Mouse (Mus musculus) gastrocnemius, postnatal 10 days (tissue): Measurements from ENCODE around the gene Lrba. TPM values are rescaled to one million over a fixed set of nuclear protein-coding genes. Genes with fewer than 3 reads are reported as not detected.
A peak's percentile ranks its signal among the peaks of the same experiment; 100 is the strongest.

Experiments
- DNase-seq: peaks from one replicate; pipeline ENCODE4 v3.0.0; 2021; ENCODE audit warnings: mixed read lengths
- total RNA-seq, 2 experiments: library from RNA; stranded (reverse); gene quantifications; 2 replicates each; pipeline ENCODE4 v1.2.3; 2021

Gene Lrba
- total RNA-seq, 2 experiments from 2014 or later = 22.7 to 24.1 TPM

DNA sequence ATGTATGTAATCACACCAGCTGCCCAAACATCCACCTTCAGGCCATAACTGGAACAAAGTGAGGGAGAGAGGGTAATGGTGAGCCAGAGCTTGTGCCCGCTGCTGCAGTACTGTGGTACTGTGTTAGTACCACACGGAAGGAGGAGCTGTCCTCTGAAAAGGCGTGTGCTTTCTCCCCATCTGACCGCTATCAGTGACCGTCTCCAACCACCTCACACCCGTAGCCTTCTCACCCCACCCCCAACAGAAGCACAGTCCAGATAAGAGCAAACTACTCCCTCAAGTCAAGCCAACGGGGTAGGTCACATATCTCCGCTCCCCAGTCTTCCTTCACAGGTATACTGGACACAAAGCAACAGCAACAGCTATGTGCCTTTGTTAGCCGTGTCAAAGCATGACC lies 574.6 kb downstream of the Lrba start:
- DNase-seq = no peak

DNA sequence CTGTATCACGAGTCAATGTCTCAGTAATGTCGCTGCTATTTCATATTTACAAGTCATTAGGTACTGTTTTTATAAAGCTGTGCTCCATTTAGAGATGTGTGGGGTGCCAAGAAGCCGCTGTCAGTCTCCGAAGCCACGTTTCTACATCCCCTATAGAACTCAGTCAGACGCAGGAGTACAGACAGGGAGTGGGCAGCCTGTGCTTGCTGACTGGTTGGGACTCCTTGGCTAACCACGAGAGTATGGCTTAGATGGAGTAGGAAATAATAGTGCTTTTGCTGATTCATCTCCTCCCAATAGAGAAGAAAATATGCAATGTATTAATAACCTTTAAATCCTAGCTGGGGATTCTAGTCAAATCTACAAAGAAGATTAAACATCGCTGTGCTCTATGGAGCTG lies 576.4 kb downstream of the Lrba start:
- DNase-seq = no peak

DNA sequence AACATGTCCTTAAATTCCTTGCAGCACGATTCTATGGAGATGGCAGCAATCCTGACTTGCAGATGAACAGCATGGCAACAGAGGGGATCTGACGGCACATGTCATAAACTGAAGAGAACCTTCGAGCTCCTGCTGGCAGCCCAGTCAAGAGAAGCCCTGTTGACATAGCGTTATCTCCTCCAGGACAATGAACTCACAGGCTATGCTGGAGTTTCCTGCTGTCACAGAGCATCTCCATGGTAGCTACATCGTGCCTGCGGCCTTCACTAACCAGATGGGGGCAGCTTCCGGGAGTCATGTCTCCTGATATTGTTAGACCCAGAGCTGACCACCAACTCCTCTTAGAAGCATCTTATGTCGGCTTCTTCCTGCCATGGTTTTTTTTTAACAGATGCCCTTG lies 578.3 kb downstream of the Lrba start:
- no peak for DNase-seq

DNA sequence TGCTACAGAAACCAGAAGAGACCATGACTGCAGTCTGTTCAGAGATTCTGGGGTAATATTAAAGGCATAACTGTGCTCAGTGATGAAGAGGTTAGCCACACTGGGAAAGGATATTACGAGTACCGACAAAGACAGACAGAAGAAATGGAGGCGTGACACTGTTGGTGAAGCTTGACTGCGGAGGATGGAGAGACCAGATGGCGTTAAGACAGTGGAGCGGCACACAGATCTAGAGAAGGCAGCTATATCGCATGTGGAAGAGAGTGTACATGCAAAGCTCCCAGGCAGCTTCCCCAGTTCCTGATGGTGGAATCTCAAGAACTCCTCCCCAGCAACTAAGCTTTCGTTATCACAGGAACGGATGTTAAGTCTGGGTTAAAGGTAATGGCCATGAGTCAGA lies 579.8 kb downstream of the Lrba start:
- DNase-seq = no peak

DNA sequence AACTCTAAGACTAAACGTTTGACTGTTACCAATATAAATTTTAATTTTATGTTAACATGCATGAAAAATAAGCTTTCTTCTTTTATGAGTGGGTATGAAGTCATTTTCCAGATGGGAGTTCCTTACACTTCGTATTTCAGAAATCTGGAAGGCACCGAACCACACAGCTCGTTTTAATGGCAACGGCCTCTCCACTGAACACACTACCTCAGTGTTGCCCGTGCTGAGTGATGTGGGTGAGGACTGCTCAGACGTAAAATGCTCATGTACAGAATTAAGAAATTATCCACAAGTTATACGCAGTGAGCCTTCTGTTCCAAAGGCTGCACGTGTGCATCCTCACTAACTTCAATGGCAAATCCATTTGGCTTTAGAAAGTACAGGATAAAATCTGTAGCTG lies 582.4 kb downstream of the Lrba start:
- no peak for DNase-seq

DNA sequence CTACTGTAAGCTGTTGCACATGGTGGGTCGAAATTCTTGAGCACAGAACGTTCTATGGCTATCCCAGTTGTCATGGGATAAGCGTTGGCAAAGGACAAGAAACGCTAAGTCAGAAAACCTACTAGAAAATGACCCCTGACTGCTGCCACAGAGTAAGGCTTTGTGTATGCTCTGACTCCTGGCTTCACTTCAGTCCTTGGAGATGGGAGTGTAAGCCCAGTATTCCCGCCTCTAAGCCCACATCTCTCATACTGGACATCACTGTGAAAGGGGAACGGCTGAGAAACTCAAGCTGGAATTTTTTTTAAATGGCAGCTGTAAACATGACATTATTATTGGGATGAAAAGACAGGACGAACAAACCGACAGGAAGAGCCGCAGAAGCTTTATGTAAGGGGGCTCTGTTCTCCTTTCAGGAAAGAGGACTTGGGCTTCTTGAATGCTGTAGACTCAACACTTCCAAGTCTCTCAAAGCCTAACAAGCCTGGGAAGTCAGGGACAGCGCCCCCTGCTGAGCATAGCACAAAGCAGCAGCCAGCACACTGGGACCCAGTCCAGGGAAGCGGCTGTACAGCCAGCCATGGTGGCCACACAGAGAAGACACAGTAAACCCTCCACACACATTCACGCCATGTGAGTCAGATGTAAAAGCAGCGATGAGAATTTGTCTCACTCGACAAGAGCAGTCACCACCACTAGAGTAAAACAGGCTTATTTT lies 583.4 kb downstream of the Lrba start:
- peak; percentile 48 for DNase-seq

DNA sequence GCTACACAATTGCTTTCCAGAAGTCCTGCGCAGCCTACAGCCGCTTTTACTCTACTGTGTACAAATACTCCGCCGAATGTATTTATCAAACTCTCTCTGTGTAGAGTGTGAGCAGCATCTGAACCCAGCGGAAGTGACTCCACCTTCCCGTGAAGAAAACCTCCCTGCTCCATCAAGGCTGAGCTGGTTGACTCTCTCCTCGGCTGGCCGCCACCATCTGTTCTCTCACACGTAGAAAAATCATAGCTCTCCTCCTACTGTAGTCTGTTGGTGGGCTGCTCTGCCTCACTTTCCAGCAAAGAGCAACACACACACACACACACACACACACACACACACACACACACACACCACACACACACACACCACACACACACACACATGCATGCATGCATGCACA lies 584.7 kb downstream of the Lrba start:
- no peak for DNase-seq

DNA sequence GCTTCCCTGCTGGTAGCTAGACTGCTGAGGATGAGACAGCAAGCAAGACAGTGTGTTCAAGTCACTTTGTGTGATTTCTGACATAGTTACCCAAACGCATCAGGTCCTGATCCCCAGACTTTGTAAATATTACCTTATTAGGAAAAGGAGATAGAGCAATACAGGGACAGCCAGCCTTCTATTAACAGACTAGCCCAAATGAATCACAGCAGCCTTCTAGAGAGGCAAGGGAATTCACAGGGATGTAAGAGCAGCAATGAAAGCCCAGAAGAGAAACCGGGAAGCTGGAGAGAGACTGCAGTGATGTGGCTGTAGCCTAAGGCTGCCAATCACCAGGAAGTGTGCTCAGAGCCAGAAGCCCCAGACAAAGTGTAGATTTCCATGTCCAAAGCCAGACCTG lies 585.2 kb downstream of the Lrba start:
- DNase-seq = no peak

DNA sequence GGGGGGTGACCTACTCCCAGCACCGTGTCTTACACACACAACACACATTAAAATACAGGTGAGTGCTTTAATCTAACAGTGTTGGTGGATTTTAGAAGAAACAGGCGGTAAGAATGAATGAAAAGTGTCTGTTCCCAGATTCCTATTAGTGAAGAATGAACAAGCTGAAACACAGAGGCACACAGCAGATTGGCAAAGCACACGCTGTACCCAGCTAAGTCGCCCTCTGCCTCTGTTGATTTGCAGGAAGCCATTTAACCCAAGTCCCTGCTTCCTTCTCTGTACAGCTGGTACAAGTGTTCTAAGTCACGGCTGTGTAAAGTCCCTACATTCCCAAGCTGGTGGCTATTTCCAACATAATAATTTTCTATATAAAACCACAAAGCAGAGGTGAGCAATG lies 586.4 kb downstream of the Lrba start:
- no peak for DNase-seq

DNA sequence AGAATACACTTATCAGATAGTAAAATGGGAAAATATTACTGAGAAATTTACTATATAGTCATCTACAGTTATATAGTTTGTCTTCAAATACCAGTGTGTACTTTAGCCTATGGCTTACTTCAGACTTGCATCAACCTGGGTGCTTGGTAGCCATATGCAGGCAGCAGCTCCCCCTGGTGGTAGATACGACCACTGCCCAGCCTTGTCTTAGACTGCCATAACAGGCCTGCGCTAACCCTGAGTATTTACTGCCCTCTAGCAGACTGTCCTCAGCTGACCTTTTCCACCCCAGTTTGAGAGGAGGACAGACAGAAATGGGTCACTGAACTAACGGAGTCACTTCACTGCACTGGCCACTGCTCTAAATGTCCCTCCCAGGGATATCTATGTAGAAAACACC lies 588.2 kb downstream of the Lrba start:
- peak; percentile 74 for DNase-seq

DNA sequence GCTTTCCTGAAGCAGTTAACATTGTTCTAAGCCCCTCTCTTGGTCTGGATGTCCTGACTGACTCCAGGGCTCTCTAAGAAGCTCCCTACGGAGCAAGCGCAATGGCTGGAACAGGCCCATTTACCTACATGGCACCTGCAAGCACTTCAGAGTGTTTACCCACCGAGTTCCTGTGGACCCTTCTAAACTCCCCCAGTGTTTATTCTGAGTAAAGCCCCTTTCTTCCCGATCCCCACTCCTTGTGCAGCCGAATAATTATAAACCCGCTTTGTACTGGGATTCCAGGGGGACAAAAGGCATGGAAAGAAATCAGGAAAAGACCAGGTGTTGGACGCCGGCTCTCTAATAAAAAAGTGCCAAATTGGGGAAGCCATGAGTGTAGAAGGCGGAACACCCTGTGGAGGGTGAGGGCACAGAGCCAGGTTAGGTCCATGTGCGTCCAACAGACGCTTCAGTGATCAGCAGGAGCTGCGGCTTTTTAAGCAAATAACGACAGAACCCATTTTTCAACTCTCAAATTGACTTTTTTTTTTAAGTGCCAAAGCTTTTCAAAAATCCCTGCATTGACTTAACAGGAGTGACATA lies 593.6 kb downstream of the Lrba start:
- no peak for DNase-seq

DNA sequence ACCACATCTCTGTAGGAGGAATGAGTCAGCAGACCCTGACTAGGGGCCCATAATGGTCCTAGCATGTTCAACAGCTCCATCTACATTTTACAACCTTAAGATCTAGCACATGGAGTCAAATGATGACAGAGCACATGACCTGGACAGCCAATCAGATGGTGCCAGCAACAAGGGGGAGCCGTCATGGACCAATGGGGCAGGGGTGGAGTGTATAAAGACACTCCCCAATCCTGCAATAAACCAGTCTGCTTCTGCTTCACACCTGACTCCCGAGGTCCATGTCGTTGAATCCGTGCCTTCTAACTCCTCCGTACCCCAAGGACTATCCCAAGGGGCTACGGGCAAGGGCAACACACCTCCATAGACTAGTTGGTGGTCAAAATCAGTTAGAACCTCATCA lies 594.9 kb downstream of the Lrba start:
- no peak for DNase-seq

DNA sequence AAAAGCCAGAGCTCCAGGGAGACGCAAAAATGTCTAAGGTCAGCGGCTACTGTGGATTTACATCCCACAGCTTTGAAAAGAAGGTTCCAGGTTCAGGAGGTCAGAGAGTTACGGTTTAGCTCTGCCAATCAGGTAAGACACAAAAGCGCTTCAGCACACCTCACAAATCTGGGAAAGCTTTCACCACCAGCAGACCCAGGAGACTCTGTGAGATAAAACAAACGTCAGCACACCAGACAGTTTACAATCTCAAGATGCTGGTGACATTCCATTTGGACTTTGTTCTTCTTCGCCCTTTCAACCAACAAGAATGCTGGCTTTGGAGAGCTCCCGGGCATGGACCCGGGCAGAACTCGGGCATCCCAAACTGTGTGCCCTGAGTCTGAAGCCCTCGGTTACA lies 595.9 kb downstream of the Lrba start:
- no peak for DNase-seq

DNA sequence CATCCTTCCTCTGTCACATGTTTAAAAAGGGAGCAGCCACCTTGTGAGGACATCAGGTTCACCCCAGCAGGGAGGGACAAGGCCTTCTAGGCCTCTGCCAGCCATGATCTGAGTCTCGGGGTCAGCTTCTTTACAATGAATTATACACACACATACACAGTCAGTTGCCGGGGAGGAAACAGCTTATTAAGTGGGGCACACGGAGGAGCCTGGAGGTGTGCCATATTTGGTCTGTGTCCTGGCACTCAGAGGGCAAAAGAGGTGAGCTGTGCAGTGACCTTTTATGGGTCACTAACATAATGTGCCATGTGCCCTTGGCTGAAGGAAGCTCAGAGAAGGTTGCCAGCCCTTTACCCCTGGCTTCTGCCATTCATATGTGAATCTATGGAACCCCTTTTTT lies 596.9 kb downstream of the Lrba start:
- no peak for DNase-seq

DNA sequence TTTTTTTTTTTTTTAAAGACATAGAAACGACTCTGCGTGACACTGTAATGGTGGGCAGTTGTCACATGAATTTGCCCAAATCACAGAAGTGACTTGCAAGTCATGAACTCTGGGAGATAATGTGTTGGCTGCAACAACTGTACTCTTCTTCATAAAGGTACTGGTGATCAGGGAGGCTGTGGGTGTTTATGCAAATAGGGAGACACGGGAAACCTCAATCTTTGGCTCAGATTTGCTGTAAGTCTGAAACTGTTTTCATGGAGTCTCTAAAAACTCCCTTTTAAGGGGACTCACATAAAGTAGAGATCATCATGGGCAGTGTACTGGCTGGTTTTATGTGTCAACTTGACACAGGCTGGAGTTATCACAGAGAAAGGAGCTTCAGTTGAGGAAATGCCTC lies 603.0 kb downstream of the Lrba start:
- no peak for DNase-seq

DNA sequence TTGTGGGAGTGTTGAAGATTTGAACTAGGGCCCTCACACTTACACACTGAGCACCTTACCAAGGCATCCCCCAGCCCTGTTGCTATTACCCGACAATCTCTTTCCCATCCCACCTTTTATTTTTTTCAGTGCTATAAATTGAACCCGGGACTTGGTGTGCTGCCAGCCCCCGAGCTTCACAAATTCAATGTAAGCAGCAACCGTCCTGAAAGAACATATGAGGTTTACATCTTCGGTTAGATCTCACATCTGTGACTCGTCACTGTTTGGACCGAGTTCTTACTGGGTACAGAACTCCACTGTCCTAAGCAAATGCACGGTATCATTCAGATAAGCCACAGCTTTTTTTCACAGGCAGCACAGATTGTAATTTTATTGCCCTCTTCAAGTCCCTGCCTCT lies 607.6 kb downstream of the Lrba start:
- DNase-seq = no peak

Other genes starting within 250 kb of the Lrba start
- not detected for gene Prss48, start 222.2 kb upstream of the Lrba start, total RNA-seq
- gene Rps3a1, start 82.0 kb upstream of the Lrba start, total RNA-seq = 100 to 1,000 TPM; 713 to 722 TPM